Mouse (Mus musculus) frontal cortex, adult 2 months (tissue): ENCODE data around the gene G0s2. TPM values are rescaled to one million over a fixed set of nuclear protein-coding genes. Genes with fewer than 3 reads are reported as not detected.
"Not testable (repeated sequence)": the region's sequence is repeated elsewhere in the genome, so short reads cannot be mapped to it uniquely, and the experiment has no call there.

ENCODE experiments used
- DNase-seq, 2 experiments: peaks; one replicate each; pipeline ENCODE4 v3.0.0; 2022; ENCODE audit warnings: low spot score in 1 of 2; ENCODE audit errors: extremely low spot score in 1 of 2
- polyA plus RNA-seq: library from polyadenylated mRNA; depleted of rRNA; stranded (reverse); fragments of >200 nt; gene quantifications from 2 replicates; pipeline ENCODE4 v1.2.3, GENCODE M21; 2012

The G0s2 gene
- polyA plus RNA-seq, 1 experiment, result 22.6 TPM

GRCm38 (mm10) chr1:193289914-193290313 is 16.9 kb upstream of the G0s2 start:
- DNase-seq, result no peak

GRCm38 (mm10) chr1:193289076-193289475 is 16.1 kb upstream of the G0s2 start:
- DNase-seq, result no peak

GRCm38 (mm10) chr1:193287578-193287977 is 14.6 kb upstream of the G0s2 start:
- no peak for DNase-seq

- not testable (repeated sequence) for DNase-seq
Measured at GRCm38 (mm10) chr1:193285766-193286325, 12.8 kb upstream of the G0s2 start.

GRCm38 (mm10) chr1:193284228-193284779 is 11.3 kb upstream of the G0s2 start:
- no peak for DNase-seq

- no peak for DNase-seq
Measured at GRCm38 (mm10) chr1:193281344-193281743, 8.3 kb upstream of the G0s2 start.

GRCm38 (mm10) chr1:193279492-193279891 is 6.5 kb upstream of the G0s2 start:
- no peak for DNase-seq

GRCm38 (mm10) chr1:193278414-193279045 is 5.5 kb upstream of the G0s2 start:
- no peak for DNase-seq

GRCm38 (mm10) chr1:193274407-193275071 is 1.5 kb upstream of the G0s2 start:
- no peak for DNase-seq

GRCm38 (mm10) chr1:193272137-193272915 is 691 bp downstream of the G0s2 start:
- peak in 1 of 2 experiments; percentile 25 for DNase-seq

GRCm38 (mm10) chr1:193270965-193271763 is 1.9 kb downstream of the G0s2 start:
- DNase-seq, result no peak

- DNase-seq, result no peak
Measured at GRCm38 (mm10) chr1:193265734-193266133, 7.3 kb downstream of the G0s2 start.

- DNase-seq, result no peak
Measured at GRCm38 (mm10) chr1:193263955-193264598, 8.9 kb downstream of the G0s2 start, which contains the start of gene Hsd11b1. Gene Hsd11b1, minus strand, starts transcription at chr1:193264075.

- DNase-seq, result no peak
Measured at GRCm38 (mm10) chr1:193263026-193263907, 9.8 kb downstream of the G0s2 start.

GRCm38 (mm10) chr1:193261897-193262548 is 11.0 kb downstream of the G0s2 start:
- DNase-seq, result no peak

- DNase-seq, result no peak
Measured at GRCm38 (mm10) chr1:193259559-193259958, 13.5 kb downstream of the G0s2 start.

GRCm38 (mm10) chr1:193256621-193257098 is 16.4 kb downstream of the G0s2 start:
- DNase-seq, result peak in 1 of 2 experiments; percentile 13

GRCm38 (mm10) chr1:193256289-193256577 is 16.8 kb downstream of the G0s2 start:
- DNase-seq, result no peak
